Mouse (Mus musculus) CD4-positive, CD25-positive, alpha-beta regulatory T cell, adult 2 months (primary cell): ENCODE data around the gene Cpt2.

ENCODE experiments used
- DNase-seq: peaks from one replicate; pipeline ENCODE4 v3.0.0-alpha.2; 2012; ENCODE audit warnings: low read depth, low spot score

The Cpt2 gene

GRCm38 (mm10) chr4:107921152-107921695, 2.2 kb downstream of the Cpt2 start:
- DNase-seq, result no peak

- DNase-seq, result no peak
Measured at GRCm38 (mm10) chr4:107920336-107920735, 3.1 kb downstream of the Cpt2 start.

GRCm38 (mm10) chr4:107910020-107910419, 13.4 kb downstream of the Cpt2 start:
- no peak for DNase-seq

- no peak for DNase-seq
Measured at GRCm38 (mm10) chr4:107906561-107906960, 16.8 kb downstream of the Cpt2 start.

DNA sequence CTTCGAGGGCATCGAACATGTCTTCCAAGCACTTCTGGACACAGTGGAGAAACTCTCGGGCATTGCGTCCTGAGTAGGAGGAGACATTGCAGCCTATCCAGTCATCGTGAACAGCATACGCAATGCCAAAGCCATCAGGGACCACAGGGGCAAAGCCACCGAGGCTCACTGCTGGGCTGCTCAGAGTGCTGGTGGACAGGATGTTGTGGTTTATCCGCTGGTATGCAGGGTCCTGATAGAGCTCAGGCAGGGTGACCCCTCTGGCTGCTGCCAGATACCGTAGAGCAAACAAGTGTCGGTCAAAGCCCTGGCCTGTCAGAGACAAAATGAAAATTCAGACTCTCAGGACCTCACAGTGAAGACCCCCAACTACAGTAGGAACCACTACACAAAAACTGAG, 19.2 kb downstream of the Cpt2 start:
- DNase-seq, result no peak

- no peak for DNase-seq
Measured at GRCm38 (mm10) chr4:107900206-107900605, 23.2 kb downstream of the Cpt2 start.

- no peak for DNase-seq
Measured at GRCm38 (mm10) chr4:107899211-107899927, 24.0 kb downstream of the Cpt2 start.

- DNase-seq, result peak; percentile 51
Measured at GRCm38 (mm10) chr4:107892663-107893062, 30.7 kb downstream of the Cpt2 start.

DNA sequence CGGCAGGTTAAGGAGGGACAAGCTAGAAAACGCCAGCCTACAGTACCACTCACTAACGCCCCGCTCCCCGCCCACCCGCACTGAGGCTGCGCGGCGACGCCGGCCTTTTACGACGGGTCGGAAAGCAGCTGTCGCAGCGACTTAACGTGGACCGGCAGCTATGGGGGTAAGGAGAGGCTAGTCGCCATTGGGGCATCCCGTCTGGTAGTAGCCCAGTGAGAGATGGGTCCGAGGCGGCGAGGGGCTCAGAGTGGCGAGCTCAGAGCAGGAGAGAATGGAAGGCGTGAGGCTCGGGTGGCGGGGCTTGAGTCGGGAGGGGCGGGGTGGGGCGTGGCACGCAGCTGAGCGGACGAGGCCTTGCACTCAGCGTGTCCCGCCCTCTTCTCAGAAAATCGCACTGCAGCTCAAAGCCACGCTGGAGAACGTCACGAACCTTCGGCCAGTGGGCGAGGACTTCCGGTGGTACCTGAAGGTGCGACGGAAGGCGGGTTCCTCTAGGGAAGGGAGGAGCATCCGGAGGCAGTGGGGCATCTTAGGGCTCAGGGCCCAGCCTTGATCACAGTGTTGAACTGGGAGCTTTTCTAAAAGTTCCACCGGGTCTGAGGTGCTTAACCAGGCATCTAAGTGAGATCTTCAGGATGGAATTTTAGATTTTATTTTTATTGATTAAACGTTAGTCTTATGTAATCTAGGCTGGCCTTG, 33.5 kb downstream of the Cpt2 start, which contains the start of gene 0610037L13Rik:
Gene 0610037L13Rik (plus strand): TSS at position 83 of the 702 bp plus-strand sequence.
- peak; percentile 97 for DNase-seq

DNA sequence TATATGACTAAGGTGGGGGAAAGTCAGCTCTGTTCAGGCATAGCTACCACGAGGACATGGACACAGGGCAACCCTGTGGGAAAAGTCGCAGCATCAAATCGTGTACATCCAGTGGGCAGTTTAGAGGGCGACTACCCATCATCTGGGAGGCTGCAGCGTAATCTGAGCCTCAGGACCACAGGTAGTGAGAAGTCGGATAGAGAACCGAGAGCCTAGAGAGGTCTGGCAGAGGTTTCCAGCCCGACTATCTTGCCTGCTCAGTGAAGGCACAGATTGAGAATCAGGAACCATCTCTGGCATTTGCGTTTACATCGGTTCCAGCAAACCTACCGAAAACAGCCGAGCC, 34.1 kb downstream of the Cpt2 start:
- no peak for DNase-seq

GRCm38 (mm10) chr4:107886371-107886770, 37.0 kb downstream of the Cpt2 start:
- no peak for DNase-seq

DNA sequence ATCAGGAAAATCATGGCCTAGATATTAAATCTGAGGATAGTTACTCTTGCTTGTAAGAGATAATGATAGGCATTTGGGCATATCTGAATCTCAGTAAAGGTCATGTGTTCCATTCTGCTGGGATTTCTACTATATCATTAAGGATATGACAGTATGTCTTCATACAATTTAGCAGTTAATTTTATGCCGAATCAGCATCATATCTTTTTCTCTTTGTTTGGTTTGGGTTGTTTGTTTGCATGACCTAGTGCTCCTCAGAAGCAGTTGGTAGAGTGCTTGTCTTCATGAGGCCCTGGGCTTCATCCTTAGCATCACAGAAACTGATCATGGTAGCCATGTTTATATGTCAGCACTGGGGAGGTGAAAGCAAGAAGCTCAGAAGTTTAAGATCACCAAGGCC, 41.8 kb downstream of the Cpt2 start:
- no peak for DNase-seq

DNA sequence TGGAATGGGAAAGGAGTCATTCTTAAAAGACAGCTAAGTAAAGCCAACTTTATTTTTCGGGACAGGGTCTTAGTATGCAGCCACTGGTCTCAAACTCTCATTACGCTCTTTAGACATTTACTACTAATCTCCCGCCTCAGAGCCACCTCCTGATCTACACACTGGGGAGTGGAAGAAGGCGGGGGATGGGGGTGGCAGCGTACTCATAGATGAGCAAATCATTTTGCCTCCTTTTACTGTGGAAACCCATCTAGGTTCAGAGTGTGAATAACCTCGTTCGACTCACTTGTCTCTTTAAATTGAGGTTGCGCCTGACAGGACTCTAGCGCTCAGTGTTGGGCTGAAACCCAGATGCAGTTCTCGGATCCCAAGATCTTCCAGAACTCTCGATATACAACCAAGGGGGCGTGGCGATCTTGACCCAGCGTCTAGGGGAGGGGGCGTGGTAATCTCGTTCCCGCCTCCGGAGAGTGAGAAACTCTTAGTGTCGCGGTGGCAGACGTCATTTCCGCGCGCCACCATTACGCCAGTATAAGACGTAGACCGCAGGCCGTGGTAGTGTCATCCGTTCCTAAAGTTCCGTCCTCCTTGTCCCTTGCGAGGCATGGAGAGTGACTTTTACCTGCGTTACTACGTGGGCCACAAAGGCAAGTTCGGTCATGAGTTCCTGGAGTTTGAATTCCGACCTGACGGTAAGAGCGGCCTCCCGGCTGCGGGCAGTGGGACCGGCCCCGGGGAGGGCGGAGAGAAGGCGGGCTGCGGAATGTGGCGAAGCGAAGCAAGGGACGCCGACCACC, 44.0 kb downstream of the Cpt2 start, which contains the start of gene Magoh:
Gene Magoh (plus strand): TSS at position 502 of the 797 bp plus-strand sequence.
- peak; percentile 98 for DNase-seq

DNA sequence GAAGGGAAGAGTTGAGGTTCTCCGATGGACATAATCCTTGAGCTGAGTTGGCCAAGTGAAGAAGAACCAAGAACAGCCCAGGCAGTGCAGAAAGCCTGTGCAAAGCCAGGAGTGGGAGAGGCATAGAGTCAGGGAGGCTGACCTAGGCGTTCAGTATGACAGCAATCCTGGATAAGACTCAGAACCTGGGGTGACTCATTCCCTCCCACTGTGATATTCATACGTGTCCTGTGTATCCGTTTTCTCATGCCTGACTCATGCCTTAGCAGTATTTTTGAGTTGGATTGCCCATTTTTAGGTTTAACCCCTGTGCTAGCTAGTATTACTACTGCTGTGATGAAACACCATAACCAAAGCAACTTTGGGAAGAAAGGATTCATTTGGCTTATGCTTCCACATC, 58.5 kb downstream of the Cpt2 start:
- DNase-seq, result no peak

DNA sequence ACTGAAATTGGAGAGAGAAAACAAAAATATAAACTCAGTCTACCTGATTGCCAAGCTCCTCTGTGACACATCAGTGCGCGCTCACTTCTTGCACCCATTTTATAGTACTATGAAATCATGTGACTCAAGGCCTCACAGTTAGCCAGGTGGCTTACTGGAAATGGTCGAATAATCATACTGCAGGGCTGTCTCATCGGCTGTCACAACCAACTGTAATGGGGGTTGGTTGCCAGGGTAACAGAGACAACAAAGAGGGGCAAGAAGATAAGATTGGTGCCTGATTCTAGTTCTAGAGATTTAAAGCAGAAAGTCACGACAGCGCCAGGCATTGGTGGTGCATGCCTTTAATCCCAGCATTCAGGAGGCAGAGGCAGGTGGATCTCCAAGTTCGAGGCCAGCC, 64.4 kb downstream of the Cpt2 start:
- DNase-seq, result no peak

DNA sequence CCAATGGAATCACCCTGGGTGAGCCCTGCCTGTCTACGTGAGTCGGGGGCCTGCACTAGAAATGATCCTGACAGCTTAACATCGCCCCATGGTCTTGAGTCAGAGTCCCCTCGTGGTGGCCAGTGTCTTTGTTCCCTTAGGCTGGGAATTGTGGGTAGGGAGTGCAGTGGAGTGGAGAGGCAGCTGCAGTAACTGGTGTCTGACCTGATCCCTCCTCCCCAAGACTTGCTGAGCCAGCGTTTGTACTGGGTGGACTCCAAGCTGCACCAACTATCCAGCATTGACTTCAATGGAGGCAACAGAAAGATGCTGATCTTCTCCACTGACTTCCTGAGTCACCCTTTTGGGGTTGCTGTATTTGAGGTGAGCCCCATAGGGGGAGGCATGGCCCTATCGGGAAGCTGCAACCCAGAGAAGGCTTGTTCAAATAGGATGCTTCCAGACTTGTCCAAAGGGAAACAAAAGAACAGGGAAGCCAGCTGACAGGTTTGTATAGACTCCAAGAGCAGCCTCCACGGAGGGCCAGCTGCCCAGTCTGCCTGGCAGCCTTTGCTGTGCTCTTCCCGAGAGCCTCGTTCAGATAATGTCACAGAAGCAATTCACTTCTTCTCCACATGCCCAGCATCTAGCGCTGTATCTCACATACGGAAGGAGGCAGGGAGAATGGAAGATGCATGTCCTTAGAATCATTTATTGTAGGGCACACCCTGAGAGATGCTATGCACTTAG, 66.3 kb downstream of the Cpt2 start:
- DNase-seq, result no peak
